Mouse (Mus musculus) olfactory bulb, adult 2 months (tissue): ENCODE data around the gene Plscr3.

Experiments used
- CTCF ChIP-seq: fragments of 200-500 bp; IDR thresholded peaks from 2 replicates; pipeline ENCODE4 v1.5.1; 2012; ENCODE audit warnings: low read depth, mild to moderate bottlenecking, low read length, moderate library complexity; ENCODE audit not compliant: insufficient read depth
- POLR2A ChIP-seq: fragments of 200-500 bp; IDR thresholded peaks from 2 replicates; pipeline ENCODE4 v1.6.1; 2012; ENCODE audit warnings: mild to moderate bottlenecking, low read depth, low read length, moderate library complexity; ENCODE audit not compliant: insufficient read depth

- no peak for TF ChIP-seq CTCF
- TF ChIP-seq POLR2A: no peak
Measured at GRCm38 (mm10) chr11:69823456-69823855, 22.7 kb upstream of the Plscr3 start.
